Mouse (Mus musculus) limb, embryonic 11.5 days (tissue): ENCODE measurements around the gene Ginm1. TPM values are rescaled to one million over a fixed set of nuclear protein-coding genes. Genes with fewer than 3 reads are reported as not detected.
A peak's percentile ranks its signal among the peaks of the same experiment; 100 is the strongest.

Experiments used
- ATAC-seq: fragments of 200-750 bp; cut with Nextera tagmentation; 2 replicates; pipeline ENCODE4 v1.8.0; 2017; ENCODE audit warnings: low read depth; ENCODE audit not compliant: insufficient number of reproducible peaks, low FRiP score, low TSS enrichment
- DNase-seq: peaks from one replicate; pipeline ENCODE4 v3.0.0-alpha.2; 2015; ENCODE audit warnings: low spot score
- H3K27ac ChIP-seq: fragments of 300-500 bp; sonication (generic); replicated peaks from 2 replicates; pipeline ENCODE4 v1.5.1; 2014; ENCODE audit warnings: low read depth, mild to moderate bottlenecking, low read length
- H3K27me3 ChIP-seq: fragments of 300-500 bp; sonication (generic); 2 replicates; pipeline ENCODE4 v1.6.1; 2014; ENCODE audit warnings: mild to moderate bottlenecking, low read length, mixed read lengths; ENCODE audit not compliant: control insufficient read depth, insufficient read depth
- H3K36me3 ChIP-seq: fragments of 300-500 bp; sonication (generic); 2 replicates; pipeline ENCODE4 v1.6.1; 2014; ENCODE audit warnings: mild to moderate bottlenecking, low read length, moderate library complexity, mixed read lengths; ENCODE audit not compliant: control insufficient read depth, insufficient read depth
- H3K4me1 ChIP-seq: fragments of 300-500 bp; sonication (generic); 2 replicates; pipeline ENCODE4 v1.6.1; 2014; ENCODE audit warnings: low read length, mixed read lengths; ENCODE audit not compliant: control insufficient read depth, insufficient read depth
- H3K4me2 ChIP-seq: fragments of 300-500 bp; sonication (generic); 2 replicates; pipeline ENCODE4 v1.6.1; 2014; ENCODE audit warnings: low read depth, mild to moderate bottlenecking, moderate library complexity; ENCODE audit not compliant: severe bottlenecking
- H3K4me3 ChIP-seq: fragments of 300-500 bp; sonication (generic); 2 replicates; pipeline ENCODE4 v1.5.1; 2014; ENCODE audit warnings: low read depth, low read length
- H3K9ac ChIP-seq: fragments of 300-500 bp; sonication (generic); 2 replicates; pipeline ENCODE4 v1.6.1; 2014; ENCODE audit warnings: mild to moderate bottlenecking, low read length
- H3K9me3 ChIP-seq: fragments of 300-500 bp; sonication (generic); 2 replicates; pipeline ENCODE4 v1.6.1; 2016; ENCODE audit warnings: low read length; ENCODE audit not compliant: control insufficient read depth
- WGBS: fragments of 180-500 bp; shearing (Covaris S2); extraction: QIAGEN DNeasy Blood & Tissue Kit; methylation state at CpG from one replicate; pipeline ENCODE4 v1.1.7; 2014; 5-methylcytosine and 5-hydroxymethylcytosine counted together
- microRNA-seq: library from miRNA; unstranded; fragments of <30 nt; microRNA quantifications from one replicate; pipeline ENCODE4, GENCODE M21; 2016
- polyA plus RNA-seq: library from polyadenylated mRNA; unstranded; fragments of >200 nt; fragmentation: Nextera tagmentation; extraction: Ambion mirVana; gene quantifications from 2 replicates; pipeline ENCODE4 v1.2.1, GENCODE M21; 2014

Gene Ginm1
- polyA plus RNA-seq, 1 experiment from 2014 or later = 51.4 TPM

DNA sequence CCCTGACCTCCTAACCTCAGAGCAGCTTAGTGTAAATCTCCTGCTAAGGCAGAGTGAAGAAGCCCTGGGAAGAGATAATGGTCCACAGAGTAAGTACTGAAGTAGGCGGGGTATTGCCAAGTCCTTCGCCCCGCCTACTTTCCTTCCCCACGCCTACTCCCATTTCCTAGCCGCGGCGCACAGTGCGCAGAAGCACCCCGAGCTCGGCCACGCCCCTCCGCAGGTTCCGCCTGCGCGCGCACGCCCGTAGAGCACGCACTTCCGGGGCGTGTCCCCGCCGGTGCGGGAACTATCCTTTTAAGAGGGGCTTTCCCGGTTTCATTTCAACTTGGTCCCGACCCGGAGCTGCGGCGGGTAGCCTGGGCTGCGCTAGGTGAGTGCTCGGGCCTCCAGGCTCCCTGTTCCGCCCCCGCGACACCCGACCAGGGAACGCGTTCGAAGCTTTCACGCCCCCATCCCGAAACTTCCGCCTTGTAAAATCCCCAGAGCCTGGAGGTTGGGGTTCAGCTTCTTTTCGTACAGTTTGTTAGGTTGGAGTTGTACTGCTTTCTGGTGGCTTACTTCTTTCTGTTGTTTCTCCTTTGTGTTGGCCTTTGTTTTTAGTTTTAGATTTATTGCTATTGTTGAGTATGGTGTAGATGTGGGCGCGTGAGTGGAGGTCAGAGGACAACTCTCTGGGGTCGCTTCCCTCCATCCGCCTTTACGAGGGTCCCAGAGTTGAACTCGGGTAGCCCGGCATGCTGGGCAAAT lies 66.7 kb downstream of the Ginm1 start, which contains the start of gene Katna1:
Katna1 (plus strand) TSS at position 250 of the 750 bp plus-strand sequence.
- H3K27ac ChIP-seq = no peak within 1 kb of the TSS
- ATAC-seq (peak; percentile 96), DNase-seq (peak; percentile 96)
- under 1% methylated on average over 49 of the region's 49 CpGs for WGBS
- no peaks in the 10 kb centered on the region for H3K27me3 ChIP-seq
- peak within 1 kb of the TSS; percentile 72 for H3K9ac ChIP-seq
- no peaks in the 10 kb centered on the region for H3K36me3 ChIP-seq
- H3K9me3 ChIP-seq = no peaks in the 10 kb centered on the region
- peak within 1 kb of the TSS; percentile 69 for H3K4me3 ChIP-seq
- no peaks in the 10 kb centered on the region for H3K4me1 ChIP-seq
- peak within 1 kb of the TSS; percentile 67 for H3K4me2 ChIP-seq

Small RNA genes lying within 50 kb of the gene (microRNA-seq; reads per million reads assigned to microRNA genes)
- 1.2 reads per million for gene Mir5104

Other genes starting within 250 kb of the Ginm1 start
- 0.88 and 1.1 TPM in 2 replicates for gene Lrp11, start 203.0 kb downstream of the Ginm1 start, polyA plus RNA-seq
- 80.2 and 81.0 TPM in 2 replicates for gene Nup43, start 125.3 kb downstream of the Ginm1 start, polyA plus RNA-seq
- gene Pcmt1, start 111.7 kb downstream of the Ginm1 start, polyA plus RNA-seq = 117 and 120 TPM in 2 replicates
- gene Lats1, start 111.6 kb downstream of the Ginm1 start, polyA plus RNA-seq = 8.5 and 9.3 TPM in 2 replicates
- 81.4 and 88.6 TPM in 2 replicates for gene Katna1, start 66.8 kb downstream of the Ginm1 start, polyA plus RNA-seq
- 46.9 and 51.7 TPM in 2 replicates for gene Ppil4, start 67 bp upstream of the Ginm1 start, polyA plus RNA-seq
- 0.07 TPM in 2 replicates for gene Zc3h12d, start 39.6 kb upstream of the Ginm1 start, polyA plus RNA-seq
- 30.3 and 30.8 TPM in 2 replicates for gene Tab2, start 163.4 kb upstream of the Ginm1 start, polyA plus RNA-seq